Mouse (Mus musculus) lung, adult 10 weeks (tissue): ENCODE measurements around the gene Iqgap1. TPM values are rescaled to one million over a fixed set of nuclear protein-coding genes. Genes with fewer than 3 reads are reported as not detected.

Experiments used
- polyA plus RNA-seq: library from polyadenylated mRNA; stranded (reverse); fragments of 350-450 nt; fragmentation: Illumina TruSeq; extraction: RNeasy Lipid Tissue Mini Kit (QIAGEN cat#74804); gene quantifications from one replicate; pipeline ENCODE4 v1.2.3, GENCODE M21; 2014; ENCODE audit warnings: low read depth, low replicate concordance; ENCODE audit not compliant: insufficient read depth

The Iqgap1 gene
- polyA plus RNA-seq = 57.4 TPM

GRCm38 (mm10) chr7:80825843-80826403, at the start of gene Iqgap1:
TSS of gene Iqgap1 (minus strand) at chr7:80825974.

GRCm38 (mm10) chr7:80860729-80861274, 35.0 kb upstream of the Iqgap1 start, which contains the start of gene Zscan2:
TSS of gene Zscan2 (plus strand) at chr7:80860920.

GRCm38 (mm10) chr7:80688556-80689220, 137.1 kb downstream of the Iqgap1 start, which contains the start of gene Crtc3:
TSS of gene Crtc3 (minus strand) at chr7:80688877.

Other genes with a start within 250 kb of the Iqgap1 start
- gene Crtc3, start 137.1 kb downstream of the Iqgap1 start, polyA plus RNA-seq = 7.8 TPM
- 3.9 TPM for gene Zscan2, start 34.9 kb upstream of the Iqgap1 start, polyA plus RNA-seq
- 12.9 TPM for gene Wdr73, start 75.3 kb upstream of the Iqgap1 start, polyA plus RNA-seq
- gene Nmb, start 79.1 kb upstream of the Iqgap1 start, polyA plus RNA-seq = 6.8 TPM
- gene Sec11a, start 121.8 kb upstream of the Iqgap1 start, polyA plus RNA-seq = 68.7 TPM
- gene Zfp592, start 167.7 kb upstream of the Iqgap1 start, polyA plus RNA-seq = 10.4 TPM
- 0.50 TPM for gene Alpk3, start 231.6 kb upstream of the Iqgap1 start, polyA plus RNA-seq